Mouse (Mus musculus) neutrophil, adult 5-6 weeks (primary cell): ENCODE results near the gene Atp6v1d. TPM values are rescaled to one million over a fixed set of nuclear protein-coding genes. Genes with fewer than 3 reads are reported as not detected.

Experiments used
- ATAC-seq: fragments of 151-379, 151-347 bp; 2 replicates; pipeline ENCODE4 v1.8.0; 2017; ENCODE audit warnings: mild to moderate bottlenecking, moderate TSS enrichment; ENCODE audit not compliant: insufficient number of reproducible peaks, poor library complexity, low FRiP score, severe bottlenecking; ENCODE audit errors: extremely low read depth
- total RNA-seq: library from RNA; stranded (forward); fragments of 200-1000 nt; gene quantifications from 2 replicates; pipeline ENCODE4 v1.2.3, GENCODE M21; 2017

The Atp6v1d gene
- total RNA-seq: 62.0 and 62.1 TPM in 2 replicates

DNA sequence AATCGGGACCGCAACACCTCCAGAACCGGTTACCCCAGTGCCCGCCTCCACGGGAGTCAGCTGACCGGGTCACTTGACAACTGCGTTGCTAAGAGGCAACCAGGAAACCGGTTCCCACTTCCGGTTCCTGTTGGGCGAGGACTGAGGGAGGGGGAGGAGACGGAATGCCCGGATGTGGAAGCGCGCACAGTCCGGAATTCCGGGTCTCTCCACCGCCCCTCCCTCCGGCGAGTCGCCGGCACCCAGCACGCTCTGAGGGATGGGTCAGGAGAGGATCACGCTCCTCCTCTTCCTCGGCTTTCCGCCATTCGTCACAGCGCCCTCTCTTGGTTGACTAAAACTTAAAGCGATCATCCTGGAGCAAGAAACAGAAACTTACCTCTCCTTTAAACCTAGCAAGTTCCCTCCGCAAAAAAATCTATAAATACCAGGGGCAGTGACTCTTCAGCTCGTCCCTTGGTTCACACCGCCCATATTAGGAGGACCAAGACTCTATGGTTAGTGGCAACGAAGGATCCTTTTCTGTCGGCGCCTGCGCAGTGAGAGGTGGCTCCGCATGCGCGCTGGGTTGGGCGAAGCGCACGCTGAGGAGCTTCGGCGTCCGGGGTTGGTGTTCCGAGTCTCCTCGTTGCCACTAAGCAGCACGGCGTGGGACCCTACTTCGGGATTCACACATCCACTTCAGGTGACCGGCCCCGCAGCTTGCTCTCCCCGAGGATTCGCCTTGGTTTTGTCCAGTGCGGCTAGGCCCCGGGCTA, at the start of gene Atp6v1d, which contains the start of gene Eif2s1:
TSS of gene Atp6v1d (minus strand) at position 143 of the 758 bp plus-strand sequence.
TSS of gene Eif2s1 (plus strand) at position 324 of the 758 bp plus-strand sequence.
- ATAC-seq: peak; percentile 95

DNA sequence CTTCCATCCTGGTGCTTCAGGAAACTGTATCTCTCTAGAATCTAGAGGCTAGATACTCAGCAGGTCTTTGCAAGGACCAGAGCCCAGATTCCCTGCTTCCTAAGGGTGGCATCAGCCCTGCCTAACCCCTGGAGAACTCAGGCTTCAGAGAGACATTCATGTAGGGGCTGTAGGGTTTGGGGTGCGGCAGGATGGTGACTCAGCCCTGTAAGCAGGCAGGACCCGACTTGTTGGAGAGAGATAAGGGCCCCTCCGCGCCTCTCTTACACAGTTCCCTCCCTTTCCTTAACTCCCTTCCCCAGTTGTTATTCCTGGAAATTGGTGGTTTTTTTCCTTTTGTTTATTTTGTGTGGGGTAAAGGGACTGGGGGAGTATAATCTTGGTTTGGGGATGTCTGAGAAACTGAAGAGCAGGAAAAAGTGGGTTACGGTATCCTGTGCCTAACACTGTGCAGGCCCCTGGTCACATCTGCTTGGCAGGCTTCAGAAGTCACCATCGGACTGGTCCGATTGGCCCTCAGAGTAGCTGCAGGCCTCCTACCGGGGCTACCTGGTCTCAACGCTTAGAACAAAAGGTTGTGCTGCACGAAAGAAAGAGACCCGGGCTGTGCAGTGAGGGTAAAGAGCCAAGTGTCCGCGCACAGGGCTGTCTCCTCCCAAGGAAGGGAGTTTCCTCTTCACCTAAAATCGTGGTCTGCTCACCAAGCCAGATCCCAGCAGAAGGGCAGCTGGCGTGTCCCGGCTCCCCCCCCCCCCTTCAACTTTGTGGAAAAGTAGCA, 49.4 kb upstream of the Atp6v1d start:
- ATAC-seq: no peak

DNA sequence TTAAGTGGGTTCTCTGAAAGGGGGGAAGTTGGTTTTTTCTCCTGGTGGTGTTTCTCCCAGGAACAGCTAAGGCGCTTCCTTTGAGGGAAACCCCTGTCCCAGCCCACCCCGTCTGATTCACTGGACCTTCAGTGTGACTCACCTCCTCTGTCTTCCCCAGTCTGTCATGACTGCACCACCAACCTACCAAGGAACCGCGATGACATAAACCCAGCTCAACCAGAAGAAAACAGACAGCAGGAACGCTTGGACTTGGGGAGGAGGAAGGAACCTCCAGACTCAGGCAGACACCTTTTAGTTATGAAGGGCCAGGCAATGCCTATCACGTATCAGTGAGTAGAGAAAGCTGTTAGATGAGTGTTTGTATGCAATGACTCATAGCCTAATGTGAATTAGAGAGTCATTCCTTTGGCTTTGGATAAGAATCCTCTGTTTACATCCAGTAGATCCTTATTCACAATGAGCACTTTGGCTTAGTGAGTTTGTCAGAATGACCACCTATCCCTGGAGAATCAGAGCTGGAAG, 46.7 kb upstream of the Atp6v1d start:
- no peak for ATAC-seq

DNA sequence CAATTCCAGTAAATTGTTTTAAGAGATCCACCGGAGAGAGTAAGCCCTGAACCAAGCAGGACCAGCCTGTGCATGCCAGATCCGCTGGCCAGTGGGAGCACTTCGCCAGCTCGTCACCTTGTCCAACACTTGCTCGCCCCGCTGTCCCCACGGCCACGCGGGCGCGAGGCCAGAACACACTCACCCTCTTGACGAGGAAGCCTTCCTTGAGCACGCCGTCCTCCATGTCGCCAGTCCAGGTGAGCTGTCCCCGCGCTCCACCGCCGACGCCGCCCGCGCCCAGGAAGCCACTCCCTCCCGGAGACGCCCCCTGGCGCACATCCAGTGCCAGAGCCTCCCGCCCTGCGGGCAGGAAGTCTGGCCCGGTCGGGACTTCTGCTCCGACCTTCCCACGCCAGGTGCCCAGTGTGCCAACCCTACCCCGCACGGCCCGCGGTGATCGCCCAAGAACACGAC, 45.3 kb upstream of the Atp6v1d start, which contains the start of gene Plek2:
TSS of gene Plek2 (minus strand) at position 258 of the 456 bp plus-strand sequence.
- ATAC-seq: 0 out of 2 replicates have a peak, but pooled peaks have one; percentile 7

DNA sequence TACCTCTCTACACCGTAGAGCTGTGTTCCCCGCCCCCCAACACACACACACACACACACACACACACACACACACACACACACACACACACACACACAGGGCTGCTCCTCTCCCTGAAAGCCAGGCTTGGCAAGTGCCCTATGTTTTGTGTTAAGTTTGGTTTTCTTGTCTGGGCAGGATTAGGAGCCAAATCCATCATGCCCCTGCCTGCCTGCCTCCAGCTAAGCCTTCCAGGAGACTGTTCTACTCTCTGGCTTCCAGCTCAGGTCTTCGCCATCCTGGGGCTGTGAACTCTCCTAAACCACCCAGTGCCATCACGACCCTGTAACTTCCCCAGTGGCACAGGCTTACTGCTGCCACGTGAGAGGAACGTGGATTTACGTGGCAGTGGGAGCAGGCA, 43.1 kb upstream of the Atp6v1d start:
- ATAC-seq: no peak

DNA sequence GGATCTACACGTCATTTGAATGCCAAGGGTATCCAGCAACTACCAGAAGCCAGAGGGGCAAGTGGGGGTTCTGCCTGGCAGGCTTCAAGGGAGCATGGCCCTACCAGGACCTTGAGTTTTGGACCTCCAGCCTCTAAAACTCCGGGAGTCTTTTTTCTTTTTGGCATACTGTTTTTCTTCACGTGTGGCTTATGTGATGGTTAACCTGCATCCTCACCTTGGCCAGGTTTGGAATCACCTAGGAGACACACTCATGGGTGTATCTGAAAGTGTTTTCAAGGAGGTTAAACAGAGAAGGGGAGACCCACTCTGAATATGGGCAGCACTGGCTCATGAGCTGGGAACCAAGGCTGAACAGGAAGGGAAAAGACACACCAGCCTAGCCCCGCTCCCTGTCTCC, 41.9 kb upstream of the Atp6v1d start:
- no peak for ATAC-seq

DNA sequence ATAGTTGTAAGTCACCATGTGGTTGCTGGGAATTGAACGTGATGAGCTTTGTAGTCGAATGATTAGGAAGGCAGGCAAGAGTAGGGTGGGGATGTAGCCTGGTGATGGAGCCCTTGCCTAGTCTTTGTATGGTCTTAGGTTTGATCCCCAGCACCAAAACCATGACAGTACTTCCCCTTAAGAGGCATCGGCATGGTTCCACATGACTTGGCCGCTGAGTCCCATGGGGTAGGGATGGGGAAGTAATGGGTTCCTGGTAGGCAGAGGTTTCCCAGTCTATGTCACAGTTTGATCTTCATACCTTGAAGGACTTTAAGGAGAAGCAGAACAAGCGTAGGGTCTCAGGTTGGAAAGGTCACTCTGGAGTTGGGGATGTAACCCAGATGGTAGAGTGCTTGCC, 40.0 kb upstream of the Atp6v1d start:
- ATAC-seq: no peak

DNA sequence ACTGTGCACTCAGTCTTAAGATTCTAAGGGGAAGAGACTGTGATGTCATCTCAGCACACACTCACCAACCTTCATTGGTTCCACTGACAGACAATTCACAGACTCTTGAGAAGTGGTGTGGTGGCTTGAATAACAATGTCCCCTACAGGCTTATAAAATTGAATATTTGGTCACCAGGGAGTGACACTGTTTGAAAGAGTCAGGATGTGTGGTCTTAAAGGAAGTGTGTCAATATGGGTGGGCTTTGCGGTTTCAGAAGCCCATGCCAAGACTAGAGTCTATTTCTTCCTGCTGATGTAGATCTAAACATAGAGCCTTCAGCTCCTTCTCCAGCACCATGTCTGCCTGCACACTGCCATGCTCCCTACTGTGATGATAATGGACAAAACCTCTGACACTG, 36.4 kb upstream of the Atp6v1d start:
- no peak for ATAC-seq

DNA sequence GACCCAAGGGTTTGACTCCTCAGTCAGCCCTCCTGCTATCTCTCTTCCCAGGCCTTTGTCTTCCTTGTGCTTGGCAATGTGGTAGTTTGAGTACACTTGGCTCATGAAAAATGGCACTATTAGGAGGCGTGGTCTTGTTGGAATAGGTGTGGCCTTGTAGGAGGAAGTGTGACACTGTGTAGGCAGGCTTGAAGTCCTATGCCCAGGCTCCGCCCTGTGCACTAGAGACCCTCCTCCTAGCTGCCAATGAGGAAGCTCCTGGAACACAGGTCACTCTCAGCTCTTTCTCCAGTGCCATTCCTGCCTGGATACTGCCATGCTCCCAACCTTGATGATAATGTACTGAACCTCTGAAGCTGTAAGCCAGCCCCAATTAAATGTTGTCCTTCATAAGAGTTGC, 29.7 kb upstream of the Atp6v1d start:
- no peak for ATAC-seq

DNA sequence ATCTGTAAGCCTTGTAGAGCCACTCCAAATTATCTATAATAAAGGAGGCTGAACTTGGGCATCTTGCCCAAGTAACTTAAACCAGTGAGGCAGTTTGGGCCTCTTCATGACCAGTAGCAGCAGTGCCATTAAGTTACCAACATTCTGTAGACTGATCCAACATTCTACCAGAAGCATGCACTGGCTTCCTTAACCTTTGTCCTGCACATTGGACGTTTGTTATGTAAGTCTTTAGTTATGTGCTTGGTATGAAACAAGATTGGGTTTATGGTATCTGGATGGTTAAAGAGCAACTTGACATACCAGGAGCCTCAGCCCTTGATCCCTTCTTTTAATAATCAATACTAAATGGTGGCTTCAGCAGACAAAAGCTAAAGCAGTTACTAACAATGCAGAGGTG, 28.6 kb upstream of the Atp6v1d start:
- ATAC-seq: no peak

DNA sequence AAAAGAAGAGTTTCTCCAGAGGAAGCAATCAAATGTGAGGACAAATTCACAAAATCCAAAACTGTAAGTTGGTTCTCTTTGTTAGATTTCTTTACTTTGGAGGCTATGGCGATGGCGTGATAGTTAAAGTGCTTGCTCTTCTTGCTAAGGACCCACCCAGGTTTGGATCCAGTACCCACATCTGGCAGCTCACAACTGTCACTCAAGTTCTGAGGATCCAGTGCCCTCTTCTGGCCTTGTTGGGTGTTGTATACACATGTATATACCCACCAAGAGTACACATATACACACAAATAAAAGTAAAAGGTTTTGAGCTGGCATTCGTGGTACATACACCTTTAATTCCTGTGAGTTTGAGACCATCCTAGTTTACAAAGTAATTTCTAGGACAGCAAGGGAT, 13.1 kb upstream of the Atp6v1d start:
- ATAC-seq: no peak

DNA sequence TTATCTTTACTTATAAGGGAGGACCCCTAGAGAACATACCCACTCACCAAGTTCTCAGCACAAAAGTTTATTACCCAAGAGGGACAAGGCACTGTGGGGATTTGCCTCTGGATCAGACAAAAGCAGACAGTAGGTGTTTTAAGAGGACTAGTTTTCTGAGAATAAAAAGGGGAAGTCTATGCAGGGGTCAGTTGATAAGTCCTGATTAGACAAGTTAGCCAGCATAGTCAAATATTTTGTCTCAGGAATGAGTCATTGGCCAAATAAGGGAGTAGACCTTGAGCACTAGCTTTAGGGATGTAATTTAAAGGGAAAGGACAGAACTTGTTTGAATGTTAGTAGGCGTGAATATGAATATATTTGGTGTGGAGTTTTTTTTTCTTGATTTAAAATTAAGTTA, 6.7 kb upstream of the Atp6v1d start:
- ATAC-seq: no peak

DNA sequence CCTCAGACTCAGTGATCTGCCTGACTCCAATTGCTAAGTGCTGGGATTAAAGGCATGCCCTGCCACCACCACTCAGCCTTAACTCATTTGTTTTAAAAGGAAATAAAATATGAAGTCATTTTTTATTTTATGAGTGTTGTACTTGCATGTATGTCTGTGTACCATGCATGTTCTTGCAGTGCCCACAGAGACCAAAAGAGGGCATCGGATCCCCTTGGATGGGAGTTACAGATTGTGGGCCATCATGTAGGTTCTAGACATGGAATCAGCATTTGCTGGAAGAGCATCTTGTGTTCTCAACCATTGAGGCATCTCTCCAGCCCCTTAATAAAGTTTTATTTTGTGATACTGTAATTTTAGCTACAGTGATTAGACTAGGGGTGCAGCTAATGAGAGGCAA, 4.0 kb upstream of the Atp6v1d start:
- no peak for ATAC-seq

DNA sequence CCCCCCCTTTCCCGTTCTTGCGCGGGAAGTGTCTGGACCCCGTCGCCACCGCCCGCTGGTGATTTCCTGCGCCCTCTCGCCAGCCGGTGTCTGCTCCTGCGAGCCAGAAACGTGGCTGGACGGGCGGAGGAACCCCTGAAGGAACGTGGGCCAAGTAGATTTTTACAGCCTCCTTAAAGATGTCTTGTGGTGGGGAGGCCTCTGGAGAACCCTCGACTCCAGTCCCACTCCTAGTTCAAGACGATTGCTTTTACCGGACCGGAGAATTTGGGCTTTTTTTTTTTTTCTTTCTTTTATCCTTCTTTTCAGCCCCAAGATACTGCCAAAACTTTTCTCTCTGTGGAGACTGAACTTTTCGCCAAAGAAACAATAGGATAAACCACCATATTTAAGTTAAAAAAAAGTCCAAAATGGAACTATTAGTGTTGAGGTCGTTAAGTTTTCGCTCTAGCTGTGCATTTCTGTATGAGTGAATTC, 854 bp upstream of the Atp6v1d start:
- ATAC-seq: no peak

DNA sequence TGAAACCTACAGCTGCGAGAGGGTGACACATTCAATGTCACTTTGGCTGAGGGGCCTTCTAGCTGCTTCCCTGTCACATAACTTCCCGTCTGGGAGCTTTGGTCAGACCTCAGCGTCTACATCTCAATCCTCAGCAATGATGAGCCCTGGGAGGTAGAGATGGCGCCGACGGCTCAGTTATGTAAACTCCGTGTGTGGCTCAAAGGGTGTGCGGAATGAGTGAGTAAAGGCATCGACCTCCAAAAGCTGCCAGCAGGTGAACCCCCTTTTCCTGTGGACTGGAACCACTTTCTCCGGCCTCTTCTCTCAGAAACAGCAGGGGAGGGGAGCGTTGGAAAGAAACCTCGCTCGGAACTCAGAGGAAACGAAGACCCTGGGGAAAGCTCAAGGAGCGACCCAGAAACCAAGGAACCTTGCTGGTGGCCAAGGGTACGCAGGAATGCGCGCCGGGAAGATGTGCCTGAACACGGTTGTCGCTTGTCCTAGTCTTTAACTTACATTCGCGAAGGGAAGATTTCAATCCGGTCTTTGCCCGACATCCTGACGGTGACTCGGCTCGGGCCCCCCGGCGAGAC, 430 bp downstream of the Atp6v1d start:
- no peak for ATAC-seq

DNA sequence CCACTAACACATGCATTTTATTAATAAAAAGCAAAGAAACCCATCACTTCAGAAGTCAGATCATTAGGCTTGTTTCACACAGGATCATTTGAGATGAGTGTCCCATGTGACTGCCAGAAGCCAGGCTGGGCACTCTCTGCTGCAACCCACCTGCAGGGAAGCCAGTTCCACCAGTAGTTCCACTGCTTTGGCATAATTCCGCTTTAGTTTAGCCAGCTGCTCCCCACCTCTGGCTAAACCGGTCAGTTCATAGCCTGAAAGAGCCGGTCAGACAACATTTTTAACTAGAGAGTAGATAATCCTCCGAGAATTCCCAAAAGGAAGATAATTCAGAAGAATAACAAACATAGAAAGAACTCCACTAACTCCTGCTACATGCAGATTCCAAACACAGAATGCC, 13.2 kb downstream of the Atp6v1d start:
- no peak for ATAC-seq

DNA sequence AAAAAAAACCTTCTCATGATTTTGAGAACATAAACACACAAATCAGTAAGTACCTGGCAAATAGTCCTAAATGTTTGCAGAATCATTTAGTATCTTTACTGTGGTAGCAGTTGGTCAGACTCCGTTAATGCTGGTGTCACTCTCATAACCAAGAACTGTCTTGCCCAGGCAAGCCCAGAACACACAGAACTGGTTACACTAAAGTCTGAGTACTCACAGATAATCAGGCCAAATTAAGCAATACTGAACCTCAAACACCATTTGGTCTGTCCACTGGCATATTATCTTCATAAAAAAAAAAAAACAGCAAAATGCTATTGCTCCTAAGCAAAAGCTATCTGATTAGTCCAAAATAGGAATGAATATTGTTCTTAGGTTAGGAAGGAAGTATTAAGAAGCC, 19.0 kb downstream of the Atp6v1d start:
- ATAC-seq: no peak

DNA sequence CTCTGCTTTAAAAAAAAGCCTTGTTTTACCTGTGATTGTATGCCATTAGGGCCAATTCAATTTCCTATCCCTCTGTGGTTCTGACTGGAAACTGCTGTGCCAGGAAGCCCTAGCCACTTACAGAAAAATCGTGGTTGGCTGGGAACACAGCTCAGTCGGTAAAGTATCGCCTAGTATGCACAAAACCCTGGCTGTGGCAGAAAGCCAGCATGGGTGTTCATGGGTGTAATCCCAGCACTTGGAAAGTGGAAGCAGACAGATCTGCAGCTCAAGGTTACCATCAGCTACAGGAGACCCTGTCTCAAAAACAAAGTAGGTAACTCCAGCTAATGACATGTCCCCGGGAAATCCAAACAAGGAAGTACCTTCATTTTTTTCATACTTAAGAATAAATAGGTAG, 21.5 kb downstream of the Atp6v1d start:
- no peak for ATAC-seq

DNA sequence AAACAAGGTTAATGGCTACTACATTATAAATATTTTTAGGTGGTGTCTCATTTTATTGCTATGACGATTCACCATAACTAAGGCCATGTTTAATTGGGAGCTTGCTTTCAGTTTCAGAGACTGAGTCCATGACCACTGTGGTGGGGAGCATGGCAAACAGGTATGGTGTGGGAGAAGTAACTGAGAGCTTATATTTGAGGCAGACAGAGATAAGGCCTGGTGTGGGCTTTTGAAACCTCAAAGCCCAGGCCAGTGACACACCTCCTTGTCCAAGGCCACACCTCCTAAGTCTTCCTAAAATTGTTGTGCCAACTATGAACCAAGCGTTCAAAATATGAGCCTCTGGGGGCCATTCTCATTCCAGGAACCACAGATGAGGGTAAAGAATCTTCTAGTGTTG, 26.9 kb downstream of the Atp6v1d start:
- no peak for ATAC-seq
